Mouse (Mus musculus): ENCODE measurements at regions not wholly inside any gene's neighbourhood (a gene's known extent, or its start where the extent isn't known, plus 50 kb on each side); places are given as distances from the start of the nearest gene placed in this dataset.
"Not testable (repeated sequence)": the region's sequence is repeated elsewhere in the genome, so short reads cannot be mapped to it uniquely, and the experiment has no call there.

DNA sequence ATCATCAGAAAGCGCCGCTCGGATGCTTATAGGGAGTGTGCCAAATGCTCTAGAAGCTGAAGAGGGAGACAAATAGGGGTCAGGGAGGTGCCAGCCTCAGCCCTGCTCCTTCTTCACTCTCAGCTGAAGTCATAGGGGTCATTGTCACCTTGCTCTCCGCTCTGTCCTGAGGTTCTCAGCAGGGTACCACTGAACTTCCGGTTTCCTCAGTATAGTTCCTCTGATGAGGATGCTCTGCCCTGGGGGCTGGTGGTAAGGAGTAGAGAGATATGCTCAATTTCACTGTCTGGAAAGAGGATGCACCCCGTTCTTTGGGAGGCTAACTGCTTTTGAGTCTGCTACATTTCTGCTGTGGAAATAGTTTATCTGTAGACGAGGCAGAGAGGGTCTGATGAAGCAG is 211.4 kb downstream of the Zfp619 start:
- TF ChIP-seq POLR2A (IDR thresholded peaks at IDR 0.05; ENCODE audit: low read depth, low read length) = no peak
- no peak for TF ChIP-seq CTCF (IDR thresholded peaks at IDR 0.05; ENCODE audit: extremely low read depth, insufficient read length, insufficient replicate concordance, low read depth, low read length)
- H3K4me1 ChIP-seq (ENCODE audit: control insufficient read depth, insufficient read depth, insufficient read length, low read length) = no peaks in the 10 kb centered on the region
- WGBS = 81% methylated on average over 7 of the region's 7 CpGs
- no peaks in the 10 kb centered on the region for H3K27me3 ChIP-seq (ENCODE audit: control insufficient read depth, insufficient read depth, low read length)
- no peak overlapping the region for H3K27ac ChIP-seq (ENCODE audit: insufficient read depth, low read depth, low read length)
- no peaks in the 10 kb centered on the region for H3K36me3 ChIP-seq (ENCODE audit: control insufficient read depth, insufficient read depth, low read length)
- H3K4me3 ChIP-seq (ENCODE audit: low read depth, low read length) = no peak overlapping the region

DNA sequence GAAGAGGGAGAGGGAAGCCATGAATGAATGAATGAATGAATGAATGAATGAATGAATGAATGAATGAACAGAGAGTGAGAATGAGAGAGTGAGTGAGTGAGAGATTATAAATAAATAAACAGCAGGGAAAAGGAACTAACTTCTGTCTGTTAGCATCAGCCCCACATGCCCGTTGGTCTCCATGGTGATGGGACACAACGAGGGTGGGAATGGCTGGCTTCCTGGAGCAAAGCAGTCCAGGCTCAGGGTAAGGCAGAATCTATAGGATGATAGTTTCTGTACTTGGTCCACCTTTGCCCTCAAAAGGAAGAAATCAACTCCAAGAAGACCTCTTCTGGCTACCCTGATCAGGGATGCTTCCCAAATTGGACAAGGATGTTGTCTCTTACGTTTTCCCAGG is 212.2 kb downstream of the Zfp619 start:
- Histone ChIP-seq H3K4me3 (ENCODE audit: low read depth, low read length) (no peak overlapping the region), H3K27ac (ENCODE audit: insufficient read depth, low read depth, low read length) (no peak overlapping the region), H3K36me3 (ENCODE audit: control insufficient read depth, insufficient read depth, low read length) (no peaks in the 10 kb centered on the region), H3K4me1 (ENCODE audit: control insufficient read depth, insufficient read depth, insufficient read length, low read length) (no peaks in the 10 kb centered on the region), H3K27me3 (ENCODE audit: control insufficient read depth, insufficient read depth, low read length) (no peaks in the 10 kb centered on the region)
- 46% methylated on average over 3 of the region's 3 CpGs for WGBS
- TF ChIP-seq CTCF (IDR thresholded peaks at IDR 0.05; ENCODE audit: extremely low read depth, insufficient read length, insufficient replicate concordance, low read depth, low read length) (no peak), POLR2A (IDR thresholded peaks at IDR 0.05; ENCODE audit: low read depth, low read length) (no peak)

GRCm38 (mm10) chr7:39732790-39733189 is 215.2 kb downstream of the Zfp619 start:
- Histone ChIP-seq H3K36me3 (ENCODE audit: control insufficient read depth, insufficient read depth, low read length) (no peaks in the 10 kb centered on the region), H3K4me3 (ENCODE audit: low read depth, low read length) (no peak overlapping the region), H3K27me3 (ENCODE audit: control insufficient read depth, insufficient read depth, low read length) (no peaks in the 10 kb centered on the region), H3K4me1 (ENCODE audit: control insufficient read depth, insufficient read depth, insufficient read length, low read length) (no peaks in the 10 kb centered on the region), H3K27ac (ENCODE audit: insufficient read depth, low read depth, low read length) (no peak overlapping the region)
- TF ChIP-seq CTCF (IDR thresholded peaks at IDR 0.05; ENCODE audit: extremely low read depth, insufficient read length, insufficient replicate concordance, low read depth, low read length) = no peak
- TF ChIP-seq POLR2A (IDR thresholded peaks at IDR 0.05; ENCODE audit: low read depth, low read length) = no peak
- 69% methylated on average over 1 of the region's 1 CpGs for WGBS

GRCm38 (mm10) chr7:39748395-39748794 is 230.8 kb downstream of the Zfp619 start:
- not testable (repeated sequence) for H3K4me3 ChIP-seq (ENCODE audit: low read depth, low read length); H3K27me3 ChIP-seq (ENCODE audit: control insufficient read depth, insufficient read depth, low read length); H3K27ac ChIP-seq (ENCODE audit: insufficient read depth, low read depth, low read length); H3K36me3 ChIP-seq (ENCODE audit: control insufficient read depth, insufficient read depth, low read length); H3K4me1 ChIP-seq (ENCODE audit: control insufficient read depth, insufficient read depth, insufficient read length, low read length)

- Histone ChIP-seq H3K27ac (ENCODE audit: insufficient read depth, low read depth, low read length) (no peak overlapping the region), H3K36me3 (ENCODE audit: control insufficient read depth, insufficient read depth, low read length) (no peaks in the 10 kb centered on the region), H3K4me3 (ENCODE audit: low read depth, low read length) (no peak overlapping the region), H3K4me1 (ENCODE audit: control insufficient read depth, insufficient read depth, insufficient read length, low read length) (no peaks in the 10 kb centered on the region), H3K27me3 (ENCODE audit: control insufficient read depth, insufficient read depth, low read length) (no peaks in the 10 kb centered on the region)
- WGBS = 82% methylated on average over 7 of the region's 7 CpGs
- TF ChIP-seq POLR2A (IDR thresholded peaks at IDR 0.05; ENCODE audit: low read depth, low read length) (no peak), CTCF (IDR thresholded peaks at IDR 0.05; ENCODE audit: extremely low read depth, insufficient read length, insufficient replicate concordance, low read depth, low read length) (no peak)
Measured at GRCm38 (mm10) chr7:39750448-39750847, 232.9 kb downstream of the Zfp619 start.

- H3K27ac ChIP-seq (ENCODE audit: insufficient read depth, low read depth, low read length) = no peak overlapping the region
- no peaks in the 10 kb centered on the region for H3K4me1 ChIP-seq (ENCODE audit: control insufficient read depth, insufficient read depth, insufficient read length, low read length)
- H3K36me3 ChIP-seq (ENCODE audit: control insufficient read depth, insufficient read depth, low read length) = no peaks in the 10 kb centered on the region
- H3K4me3 ChIP-seq (ENCODE audit: low read depth, low read length) = no peak overlapping the region
- WGBS = 84% methylated on average over 2 of the region's 2 CpGs
- TF ChIP-seq CTCF (IDR thresholded peaks at IDR 0.05; ENCODE audit: extremely low read depth, insufficient read length, insufficient replicate concordance, low read depth, low read length) = no peak
- no peak for TF ChIP-seq POLR2A (IDR thresholded peaks at IDR 0.05; ENCODE audit: low read depth, low read length)
- no peaks in the 10 kb centered on the region for H3K27me3 ChIP-seq (ENCODE audit: control insufficient read depth, insufficient read depth, low read length)
Measured at GRCm38 (mm10) chr7:39764366-39764765, 246.8 kb downstream of the Zfp619 start.

DNA sequence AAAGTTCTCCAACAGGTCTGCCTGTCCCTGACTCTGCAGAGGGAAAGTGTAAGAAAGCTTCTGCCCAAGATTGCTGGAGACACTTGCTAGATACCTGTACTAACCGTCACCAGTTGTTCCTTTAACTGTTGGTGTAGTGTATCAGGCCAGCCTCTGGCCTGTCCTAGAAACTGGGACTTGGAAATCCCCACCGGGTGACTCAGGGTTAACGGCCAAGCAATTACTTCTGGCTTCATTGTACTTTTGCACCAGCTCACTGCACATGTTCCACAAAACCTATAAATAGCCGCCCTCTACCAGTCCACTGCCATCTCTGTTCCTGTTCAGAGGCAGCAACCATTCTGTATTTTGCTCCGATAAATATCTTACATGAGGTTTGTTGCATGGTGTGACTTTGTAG is 247.5 kb downstream of the Zfp619 start:
- H3K4me1 ChIP-seq (ENCODE audit: control insufficient read depth, insufficient read depth, insufficient read length, low read length) = no peaks in the 10 kb centered on the region
- no peak overlapping the region for H3K27ac ChIP-seq (ENCODE audit: insufficient read depth, low read depth, low read length)
- no peak overlapping the region for H3K4me3 ChIP-seq (ENCODE audit: low read depth, low read length)
- H3K36me3 ChIP-seq (ENCODE audit: control insufficient read depth, insufficient read depth, low read length) = no peaks in the 10 kb centered on the region
- TF ChIP-seq CTCF (IDR thresholded peaks at IDR 0.05; ENCODE audit: extremely low read depth, insufficient read length, insufficient replicate concordance, low read depth, low read length) (no peak), POLR2A (IDR thresholded peaks at IDR 0.05; ENCODE audit: low read depth, low read length) (no peak)
- H3K27me3 ChIP-seq (ENCODE audit: control insufficient read depth, insufficient read depth, low read length) = no peaks in the 10 kb centered on the region
- WGBS = 66% methylated on average over 5 of the region's 5 CpGs

GRCm38 (mm10) chr7:39773291-39773690 is 255.7 kb downstream of the Zfp619 start:
- Histone ChIP-seq H3K27ac (ENCODE audit: insufficient read depth, low read depth, low read length) (no peak overlapping the region), H3K4me3 (ENCODE audit: low read depth, low read length) (no peak overlapping the region), H3K4me1 (ENCODE audit: control insufficient read depth, insufficient read depth, insufficient read length, low read length) (no peaks in the 10 kb centered on the region), H3K27me3 (ENCODE audit: control insufficient read depth, insufficient read depth, low read length) (no peaks in the 10 kb centered on the region), H3K36me3 (ENCODE audit: control insufficient read depth, insufficient read depth, low read length) (no peaks in the 10 kb centered on the region)
- WGBS = 92% methylated on average over 6 of the region's 6 CpGs
- TF ChIP-seq CTCF (IDR thresholded peaks at IDR 0.05; ENCODE audit: extremely low read depth, insufficient read length, insufficient replicate concordance, low read depth, low read length) = no peak
- no peak for TF ChIP-seq POLR2A (IDR thresholded peaks at IDR 0.05; ENCODE audit: low read depth, low read length)
